Mouse (Mus musculus) forebrain, postnatal 0 days (tissue): ENCODE results near the gene Zfpm1. TPM values are rescaled to one million over a fixed set of nuclear protein-coding genes. Genes with fewer than 3 reads are reported as not detected.

Experiments used
- ATAC-seq: fragments of 200-750 bp; cut with Nextera tagmentation; 2 replicates; pipeline ENCODE4 v1.8.0; 2017; ENCODE audit warnings: mild to moderate bottlenecking, moderate library complexity
- DNase-seq: peaks from one replicate; pipeline ENCODE4 v3.0.0-alpha.2; 2015
- H3K27ac ChIP-seq: fragments of 300-500 bp; sonication (generic); 2 replicates; pipeline ENCODE4 v1.5.1; 2014; ENCODE audit warnings: low read depth, mild to moderate bottlenecking, antibody characterized with exemption, low read length, moderate library complexity, mixed read lengths
- H3K27me3 ChIP-seq: fragments of 300-500 bp; sonication (generic); 2 replicates; pipeline ENCODE4 v1.6.1; 2014; ENCODE audit warnings: mild to moderate bottlenecking, low read length, mixed read lengths; ENCODE audit not compliant: insufficient read depth
- H3K36me3 ChIP-seq: fragments of 300-500 bp; sonication (generic); 2 replicates; pipeline ENCODE4 v1.6.1; 2014; ENCODE audit warnings: mild to moderate bottlenecking, moderate library complexity; ENCODE audit not compliant: insufficient read depth
- H3K4me1 ChIP-seq: fragments of 300-500 bp; sonication (generic); 2 replicates; pipeline ENCODE4 v1.6.1; 2014; ENCODE audit warnings: antibody characterized with exemption; ENCODE audit not compliant: insufficient read depth
- H3K4me2 ChIP-seq: fragments of 300-500 bp; sonication (generic); 2 replicates; pipeline ENCODE4 v1.6.1; 2014; ENCODE audit warnings: low read depth, mild to moderate bottlenecking, moderate library complexity
- H3K4me3 ChIP-seq: fragments of 300-500 bp; sonication (generic); 2 replicates; pipeline ENCODE4 v1.5.1; 2014; ENCODE audit warnings: low read depth, low read length, mixed read lengths
- H3K9ac ChIP-seq: fragments of 300-500 bp; sonication (generic); 2 replicates; pipeline ENCODE4 v1.6.1; 2014; ENCODE audit warnings: mild to moderate bottlenecking
- H3K9me3 ChIP-seq: fragments of 300-500 bp; sonication (generic); 2 replicates; pipeline ENCODE4 v1.6.1; 2016; ENCODE audit warnings: low read length
- CTCF ChIP-seq: sonication (generic); IDR thresholded peaks from 2 replicates; pipeline ENCODE4 v1.5.1; 2016; ENCODE audit warnings: antibody characterized with exemption, control low read depth, low read depth
- WGBS: fragments of 180-500 bp; shearing (Covaris S2); extraction: QIAGEN DNeasy Blood & Tissue Kit; methylation state at CpG from one replicate; pipeline ENCODE4 v1.1.7; 2014; 5-methylcytosine and 5-hydroxymethylcytosine counted together
- polyA plus RNA-seq: library from polyadenylated mRNA; unstranded; fragments of >200 nt; fragmentation: Nextera tagmentation; extraction: Ambion mirVana; gene quantifications from 2 replicates; pipeline ENCODE4 v1.2.1, GENCODE M21; 2015
- total RNA-seq: library from RNA; depleted of rRNA; stranded (reverse); fragments of >200 nt; gene quantifications from 2 replicates; pipeline ENCODE4 v1.2.3, GENCODE M21; 2014

Gene Zfpm1
- total and polyA plus RNA-seq, 2 experiments from 2014 or later, result 1.1 to 10.1 TPM

GRCm38 (mm10) chr8:122314899-122315496, 33.1 kb downstream of the Zfpm1 start:
- H3K9ac ChIP-seq, result no peak overlapping the region
- ATAC-seq, result no peak
- H3K4me1 ChIP-seq, result no peaks in the 10 kb centered on the region
- TF ChIP-seq CTCF, result no peak
- 71% methylated on average over 13 of the region's 13 CpGs for WGBS
- no peak overlapping the region for H3K27ac ChIP-seq
- DNase-seq, result no peak
- H3K36me3 ChIP-seq, result no peaks in the 10 kb centered on the region
- H3K9me3 ChIP-seq, result no peaks in the 10 kb centered on the region
- no peak overlapping the region for H3K4me3 ChIP-seq
- no peaks in the 10 kb centered on the region for H3K27me3 ChIP-seq
- no peak overlapping the region for H3K4me2 ChIP-seq

GRCm38 (mm10) chr8:122316402-122316801, 34.5 kb downstream of the Zfpm1 start:
- Histone ChIP-seq H3K9me3 (no peaks in the 10 kb centered on the region), H3K4me3 (no peak overlapping the region), H3K4me1 (no peaks in the 10 kb centered on the region), H3K4me2 (no peak overlapping the region), H3K27me3 (no peaks in the 10 kb centered on the region), H3K9ac (no peak overlapping the region), H3K36me3 (no peaks in the 10 kb centered on the region), H3K27ac (no peak overlapping the region)
- 70% methylated on average over 2 of the region's 2 CpGs for WGBS
- no peak for ATAC-seq
- DNase-seq, result no peak
- no peak for TF ChIP-seq CTCF

GRCm38 (mm10) chr8:122317918-122318475, 36.1 kb downstream of the Zfpm1 start:
- DNase-seq (no peak), ATAC-seq (no peak)
- Histone ChIP-seq H3K4me1 (no peaks in the 10 kb centered on the region), H3K27ac (no peak overlapping the region), H3K4me2 (no peak overlapping the region), H3K4me3 (no peak overlapping the region), H3K27me3 (no peaks in the 10 kb centered on the region), H3K9me3 (no peaks in the 10 kb centered on the region), H3K9ac (no peak overlapping the region), H3K36me3 (no peaks in the 10 kb centered on the region)
- TF ChIP-seq CTCF, result no peak
- 50% methylated on average over 8 of the region's 8 CpGs for WGBS

GRCm38 (mm10) chr8:122319045-122319707, 37.2 kb downstream of the Zfpm1 start:
- 76% methylated on average over 11 of the region's 11 CpGs for WGBS
- ATAC-seq (no peak), DNase-seq (no peak)
- Histone ChIP-seq H3K4me1 (no peaks in the 10 kb centered on the region), H3K9ac (no peak overlapping the region), H3K9me3 (no peaks in the 10 kb centered on the region), H3K27ac (no peak overlapping the region), H3K27me3 (no peaks in the 10 kb centered on the region), H3K4me2 (no peak overlapping the region), H3K4me3 (no peak overlapping the region), H3K36me3 (no peaks in the 10 kb centered on the region)
- TF ChIP-seq CTCF, result no peak

GRCm38 (mm10) chr8:122319708-122320075, 37.8 kb downstream of the Zfpm1 start:
- H3K9ac ChIP-seq, result no peak overlapping the region
- WGBS, result 75% methylated on average over 7 of the region's 7 CpGs
- no peak for ATAC-seq
- no peak overlapping the region for H3K4me2 ChIP-seq
- no peak overlapping the region for H3K4me3 ChIP-seq
- no peak for TF ChIP-seq CTCF
- H3K27me3 ChIP-seq, result no peaks in the 10 kb centered on the region
- no peak for DNase-seq
- H3K9me3 ChIP-seq, result no peaks in the 10 kb centered on the region
- no peaks in the 10 kb centered on the region for H3K4me1 ChIP-seq
- H3K36me3 ChIP-seq, result no peaks in the 10 kb centered on the region
- H3K27ac ChIP-seq, result no peak overlapping the region

GRCm38 (mm10) chr8:122320541-122320940, 38.6 kb downstream of the Zfpm1 start:
- Histone ChIP-seq H3K4me1 (no peaks in the 10 kb centered on the region), H3K9me3 (no peaks in the 10 kb centered on the region), H3K27ac (no peak overlapping the region), H3K36me3 (no peaks in the 10 kb centered on the region), H3K9ac (no peak overlapping the region), H3K27me3 (no peaks in the 10 kb centered on the region), H3K4me2 (no peak overlapping the region), H3K4me3 (no peak overlapping the region)
- WGBS, result 8% methylated on average over 3 of the region's 3 CpGs
- no peak for TF ChIP-seq CTCF
- no peak for DNase-seq
- ATAC-seq, result no peak

GRCm38 (mm10) chr8:122321455-122321921, 39.5 kb downstream of the Zfpm1 start:
- H3K27ac ChIP-seq, result no peak overlapping the region
- 73% methylated on average over 10 of the region's 10 CpGs for WGBS
- no peaks in the 10 kb centered on the region for H3K4me1 ChIP-seq
- DNase-seq, result no peak
- no peak overlapping the region for H3K4me3 ChIP-seq
- no peaks in the 10 kb centered on the region for H3K9me3 ChIP-seq
- no peaks in the 10 kb centered on the region for H3K27me3 ChIP-seq
- no peak for TF ChIP-seq CTCF
- H3K4me2 ChIP-seq, result no peak overlapping the region
- H3K9ac ChIP-seq, result no peak overlapping the region
- H3K36me3 ChIP-seq, result no peaks in the 10 kb centered on the region
- no peak for ATAC-seq
